Mouse (Mus musculus): ENCODE data around the gene Ptpn4.

DNA sequence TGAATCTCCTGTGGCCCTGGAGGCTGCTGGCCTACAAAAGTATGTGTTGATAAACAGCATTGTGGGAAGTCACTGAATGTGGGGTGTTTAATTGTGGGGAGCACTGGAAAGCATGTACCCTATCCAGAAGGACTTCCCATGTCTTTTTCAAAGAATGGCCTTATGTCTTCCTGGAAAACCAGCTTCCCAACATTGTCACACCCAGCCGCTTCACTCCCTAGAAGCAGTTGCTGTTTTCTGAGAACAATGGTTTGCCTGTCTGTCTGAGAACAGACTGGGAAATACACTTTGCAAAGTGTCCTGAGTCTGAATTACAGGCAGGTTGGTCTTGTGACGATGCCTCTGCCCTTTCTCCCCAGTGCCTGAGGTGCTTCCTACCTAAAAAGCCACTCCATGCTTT, 29.9 kb upstream of the Ptpn4 start:
- TF ChIP-seq CTCF (IDR thresholded peaks at IDR 0.05; ENCODE audit: low read depth, low read length): no peak
- no peak for TF ChIP-seq POLR2A (IDR thresholded peaks at IDR 0.05; ENCODE audit: borderline replicate concordance, low read depth, low read length)
